Mouse (Mus musculus): Measurements from ENCODE around the gene Ube4b.
"Not testable (repeated sequence)": the region's sequence is repeated elsewhere in the genome, so short reads cannot be mapped to it uniquely, and the experiment has no call there.

Ube4b gene

GRCm38 (mm10) chr4:149440576-149440975 is 14.0 kb upstream of the Ube4b start:
- DNase-seq (ENCODE audit: low read depth in 2 of 2, low spot score in 2 of 2) = no peak

GRCm38 (mm10) chr4:149431887-149432286 is 5.3 kb upstream of the Ube4b start:
- DNase-seq (ENCODE audit: low read depth in 2 of 2, low spot score in 2 of 2) = not testable (repeated sequence)

- DNase-seq (ENCODE audit: low read depth in 2 of 2, low spot score in 2 of 2) = no peak
Measured at GRCm38 (mm10) chr4:149429592-149429991, 3.0 kb upstream of the Ube4b start.

GRCm38 (mm10) chr4:149425801-149426292 is 702 bp downstream of the Ube4b start:
- DNase-seq (ENCODE audit: low read depth in 2 of 2, low spot score in 2 of 2) = no peak

GRCm38 (mm10) chr4:149424755-149425154 is 1.8 kb downstream of the Ube4b start:
- no peak for DNase-seq (ENCODE audit: low read depth in 2 of 2, low spot score in 2 of 2)

- no peak for DNase-seq (ENCODE audit: low read depth in 2 of 2, low spot score in 2 of 2)
Measured at GRCm38 (mm10) chr4:149417854-149418365, 8.6 kb downstream of the Ube4b start.

GRCm38 (mm10) chr4:149416986-149417385 is 9.6 kb downstream of the Ube4b start:
- no peak for DNase-seq (ENCODE audit: low read depth in 2 of 2, low spot score in 2 of 2)

- no peak for DNase-seq (ENCODE audit: low read depth in 2 of 2, low spot score in 2 of 2)
Measured at GRCm38 (mm10) chr4:149416417-149416816, 10.1 kb downstream of the Ube4b start.

GRCm38 (mm10) chr4:149415651-149416169 is 10.8 kb downstream of the Ube4b start:
- no peak for DNase-seq (ENCODE audit: low read depth in 2 of 2, low spot score in 2 of 2)

GRCm38 (mm10) chr4:149414259-149414658 is 12.3 kb downstream of the Ube4b start:
- DNase-seq (ENCODE audit: low read depth in 2 of 2, low spot score in 2 of 2) = no peak

GRCm38 (mm10) chr4:149409759-149410158 is 16.8 kb downstream of the Ube4b start:
- DNase-seq (ENCODE audit: low read depth in 2 of 2, low spot score in 2 of 2) = no peak

- no peak for DNase-seq (ENCODE audit: low read depth in 2 of 2, low spot score in 2 of 2)
Measured at GRCm38 (mm10) chr4:149408331-149408730, 18.2 kb downstream of the Ube4b start.

GRCm38 (mm10) chr4:149407461-149407860 is 19.1 kb downstream of the Ube4b start:
- no peak for DNase-seq (ENCODE audit: low read depth in 2 of 2, low spot score in 2 of 2)

- no peak for DNase-seq (ENCODE audit: low read depth in 2 of 2, low spot score in 2 of 2)
Measured at GRCm38 (mm10) chr4:149405713-149406443, 20.7 kb downstream of the Ube4b start.

- DNase-seq (ENCODE audit: low read depth in 2 of 2, low spot score in 2 of 2) = no peak
Measured at GRCm38 (mm10) chr4:149404640-149405465, 21.7 kb downstream of the Ube4b start.

GRCm38 (mm10) chr4:149403037-149403436 is 23.5 kb downstream of the Ube4b start:
- DNase-seq (ENCODE audit: low read depth in 2 of 2, low spot score in 2 of 2) = no peak

GRCm38 (mm10) chr4:149401591-149401982 is 25.0 kb downstream of the Ube4b start:
- DNase-seq (ENCODE audit: low read depth in 2 of 2, low spot score in 2 of 2) = no peak

- no peak for DNase-seq (ENCODE audit: low read depth in 2 of 2, low spot score in 2 of 2)
Measured at GRCm38 (mm10) chr4:149400878-149401590, 25.5 kb downstream of the Ube4b start.

GRCm38 (mm10) chr4:149399331-149399910 is 27.1 kb downstream of the Ube4b start:
- DNase-seq (ENCODE audit: low read depth in 2 of 2, low spot score in 2 of 2) = no peak

GRCm38 (mm10) chr4:149398181-149398735 is 28.3 kb downstream of the Ube4b start:
- DNase-seq (ENCODE audit: low read depth in 2 of 2, low spot score in 2 of 2) = no peak
